Mouse (Mus musculus) embryo, embryonic 11 days (tissue): ENCODE data around the gene Fam155a.

ENCODE experiments used
- DNase-seq: peaks from one replicate; pipeline ENCODE4 v3.0.0-alpha.2; 2015

Fam155a gene

DNA sequence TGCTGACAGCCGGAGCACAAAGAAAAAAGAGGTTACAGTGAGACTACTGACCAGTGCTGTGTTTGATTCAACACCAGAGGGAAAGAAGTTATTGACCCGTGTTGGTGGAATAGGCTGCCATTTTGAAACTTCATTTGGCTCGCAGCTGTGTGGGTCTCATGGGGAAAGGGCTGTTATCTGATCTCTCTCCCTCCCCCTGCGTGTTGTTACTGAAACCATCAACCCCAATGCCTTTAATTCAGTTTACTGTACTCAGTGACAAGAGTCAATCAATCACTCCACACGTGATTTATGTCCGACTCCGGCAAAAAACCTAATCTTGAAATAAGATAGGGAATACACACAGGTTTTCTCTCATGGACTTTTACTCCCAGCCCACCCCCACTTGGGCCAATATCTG lies 611.6 kb downstream of the Fam155a start:
- DNase-seq = no peak

DNA sequence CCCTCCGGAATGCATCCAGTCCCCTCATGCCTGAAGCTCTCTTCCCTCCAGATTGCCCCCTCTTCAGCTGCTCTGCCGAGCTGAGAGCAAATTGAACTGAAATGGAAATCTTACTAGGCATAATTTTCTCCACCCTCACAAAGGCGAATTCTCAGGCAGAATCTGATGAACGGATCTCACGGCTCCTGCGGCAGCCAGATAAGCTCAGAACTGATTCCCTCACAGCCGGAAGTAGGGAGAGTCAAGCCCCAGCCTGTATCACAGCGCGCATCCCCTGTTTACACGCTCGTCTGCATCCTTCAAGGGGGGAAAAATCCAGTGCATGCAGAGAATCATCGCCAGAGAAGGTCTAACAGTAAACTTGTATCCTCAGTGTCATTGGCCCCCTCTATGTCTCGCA lies 612.3 kb downstream of the Fam155a start:
- DNase-seq = no peak

DNA sequence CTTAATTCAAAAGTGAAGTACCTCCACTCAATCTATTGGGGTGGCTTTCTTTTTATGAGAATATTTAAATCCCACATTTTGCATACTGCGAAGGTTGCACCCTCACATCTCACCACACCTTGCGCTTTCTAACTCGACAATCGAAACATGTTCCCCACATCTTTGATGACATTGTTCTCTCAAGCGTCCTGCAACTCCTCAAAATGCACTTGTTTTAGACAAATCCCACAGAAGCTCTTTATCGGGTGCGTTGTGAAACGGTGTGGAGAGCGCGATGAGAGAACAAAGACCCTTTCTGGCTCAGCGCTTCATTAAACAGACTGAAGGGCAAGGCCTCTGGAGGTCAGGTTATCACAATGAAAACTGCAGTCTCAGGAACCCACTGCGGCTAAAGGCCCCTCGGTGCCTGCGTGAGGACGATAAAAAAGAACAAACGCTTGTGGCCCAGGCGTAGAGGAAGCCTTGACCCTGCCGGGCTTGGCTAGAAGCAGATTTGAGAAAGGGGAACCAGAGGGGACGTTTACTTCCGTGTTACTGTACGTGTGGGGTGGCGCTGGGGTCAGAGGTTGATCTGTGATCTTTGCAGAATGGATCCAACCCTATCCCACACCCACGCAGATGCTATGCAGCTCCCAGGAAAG lies 613.7 kb downstream of the Fam155a start:
- DNase-seq = peak; percentile 71
